Mouse (Mus musculus) embryo, embryonic 11.5 days (tissue): ENCODE measurements at regions not wholly inside any gene's neighbourhood (a gene's known extent, or its start where the extent isn't known, plus 50 kb on each side); places are given as distances from the start of the nearest gene placed in this dataset.

Experiments used
- DNase-seq: peaks from one replicate; pipeline ENCODE4 v3.0.0-alpha.2; 2012; ENCODE audit warnings: low read depth, low spot score

DNA sequence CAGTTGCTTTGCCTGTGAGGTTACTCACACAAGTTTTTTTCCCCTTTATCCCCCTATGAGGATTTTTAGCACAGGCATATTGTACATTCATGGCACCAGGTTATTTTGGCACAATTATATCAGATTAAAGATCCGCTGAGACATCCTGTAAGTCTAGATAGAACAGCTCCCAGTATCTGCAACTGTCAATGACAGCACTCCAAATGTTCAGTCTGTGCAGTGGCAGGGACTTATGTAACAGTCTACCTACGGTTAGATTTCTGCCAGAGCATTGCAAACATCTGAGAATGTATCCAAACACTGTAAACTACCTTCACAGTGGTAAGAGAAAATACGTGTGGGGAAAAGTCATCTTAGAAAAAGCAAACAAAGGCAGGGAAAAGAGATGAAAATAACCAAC lies 163.5 kb upstream of the Kcnh7 start:
- no peak for DNase-seq

DNA sequence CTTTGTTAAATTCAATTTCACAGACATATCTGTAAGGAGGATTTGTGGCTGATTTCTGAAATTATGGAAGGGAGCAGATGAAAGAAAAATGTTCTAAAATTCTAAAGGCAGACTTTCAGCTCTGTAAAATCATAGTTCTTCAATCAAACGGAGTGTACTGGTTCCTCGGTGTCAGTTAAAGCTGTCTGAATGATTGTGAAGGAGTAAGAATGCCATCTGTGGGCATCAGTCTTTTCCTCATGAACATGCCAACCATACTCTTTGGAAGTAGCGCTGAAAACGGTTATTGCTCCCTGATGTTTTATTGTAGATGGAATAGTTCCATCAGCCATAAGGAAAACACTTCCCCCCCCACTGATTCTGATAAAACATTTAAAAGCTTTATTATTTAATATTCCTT lies 142.7 kb upstream of the Kcnh7 start:
- DNase-seq = no peak

DNA sequence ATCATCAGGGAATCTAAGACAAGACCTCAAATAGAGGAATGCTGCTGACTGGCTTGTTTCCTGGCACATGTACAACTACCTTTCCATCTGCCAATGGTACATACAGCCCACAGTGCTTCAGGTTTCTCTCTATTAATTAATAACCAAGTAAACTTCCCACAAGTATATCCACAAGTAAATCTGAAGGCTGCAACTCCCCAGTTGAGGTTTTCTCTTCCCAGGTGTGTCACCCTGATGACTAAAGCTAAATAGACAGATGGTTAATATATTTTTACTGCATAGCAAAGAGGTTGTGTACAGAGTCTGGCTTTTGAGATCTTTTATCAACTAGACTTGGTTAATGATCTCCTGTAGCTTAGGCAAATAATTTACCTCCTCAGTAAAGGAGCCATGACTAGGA lies 96.8 kb upstream of the Kcnh7 start:
- DNase-seq = no peak

DNA sequence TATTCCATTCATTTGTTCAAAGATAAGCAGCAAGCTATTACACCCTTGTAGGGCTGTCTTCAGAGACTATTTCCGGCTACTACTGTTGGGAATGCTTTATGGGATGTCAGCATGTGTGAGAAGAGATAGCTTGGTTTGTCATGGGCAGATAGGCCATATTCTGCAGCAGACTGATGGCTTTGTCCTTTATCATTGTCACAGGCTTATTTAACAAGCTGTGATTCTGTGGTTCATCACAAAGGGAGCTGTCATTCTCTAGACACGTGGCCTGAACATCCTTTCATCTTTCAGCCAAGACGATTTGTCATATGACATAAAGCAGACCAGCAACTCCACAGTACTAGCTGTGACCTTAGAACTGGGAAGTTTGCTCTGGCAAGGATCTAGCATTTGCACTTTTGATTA lies 89.7 kb upstream of the Kcnh7 start:
- DNase-seq = peak; percentile 16

DNA sequence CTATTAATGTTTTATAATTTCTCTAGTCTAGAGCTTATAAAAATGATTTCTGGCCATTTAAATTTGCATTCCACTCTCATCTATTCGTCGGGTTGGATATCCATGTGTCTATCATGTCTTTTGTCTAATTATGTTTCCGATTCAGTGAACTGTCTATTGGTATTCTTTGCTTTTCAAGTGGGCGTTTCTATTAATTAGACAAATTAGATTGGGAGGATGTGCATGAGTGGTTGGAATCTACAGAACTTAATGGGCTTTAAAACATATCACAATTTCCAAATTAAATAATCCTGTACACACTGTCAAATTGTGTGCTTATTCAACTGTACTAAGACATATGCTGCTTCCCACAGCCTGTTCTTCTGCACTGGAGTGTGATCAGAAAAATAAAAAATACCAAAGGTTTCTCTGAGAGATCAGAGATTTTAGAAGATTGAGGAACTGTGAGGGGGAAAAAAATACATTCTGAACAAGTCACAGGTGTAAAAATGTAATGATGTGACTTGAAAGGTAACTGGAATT lies 62.1 kb upstream of the Kcnh7 start:
- DNase-seq = no peak

DNA sequence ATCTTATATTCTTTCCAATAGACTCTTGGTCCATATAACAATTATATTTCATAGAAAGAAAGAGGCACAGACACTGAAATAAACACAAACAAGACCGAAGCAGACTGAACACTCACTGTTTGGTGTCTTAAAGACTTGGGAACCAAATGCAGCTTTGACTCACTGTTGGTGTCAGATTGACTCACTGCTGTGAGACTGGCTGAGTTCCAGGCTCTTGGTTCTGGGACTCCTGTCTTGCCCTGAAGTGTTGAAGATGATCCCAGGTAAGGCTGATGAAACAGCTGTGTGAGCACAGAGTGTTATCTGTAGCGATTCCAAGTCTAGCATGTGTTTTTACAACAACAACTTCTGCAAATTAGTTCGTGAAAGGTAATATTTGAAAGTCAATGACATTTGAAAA lies 55.2 kb upstream of the Kcnh7 start:
- DNase-seq = no peak
